Mouse (Mus musculus) thymus, adult 2 months (tissue): Measurements from ENCODE around the gene Ccdc106.
A peak's percentile ranks its signal among the peaks of the same experiment; 100 is the strongest.

Experiments used
- CTCF ChIP-seq: fragments of 200-500 bp; IDR thresholded peaks from 2 replicates; pipeline ENCODE4 v1.5.1; 2012; ENCODE audit warnings: mild to moderate bottlenecking, control low read depth, low read length, moderate library complexity, borderline replicate concordance; ENCODE audit not compliant: control insufficient read depth, poor library complexity, insufficient read depth; ENCODE audit errors: extremely low read depth
- POLR2A ChIP-seq: fragments of 200-500 bp; IDR thresholded peaks from 2 replicates; pipeline ENCODE4 v1.6.1; 2012; ENCODE audit warnings: mild to moderate bottlenecking, low read length, control low read depth, moderate library complexity; ENCODE audit not compliant: control insufficient read depth, poor library complexity, insufficient read depth; ENCODE audit errors: extremely low read depth

GRCm38 (mm10) chr7:5060944-5061773 is 40.8 kb downstream of the Ccdc106 start:
- no peak; the same call in 1 of the 2 replicates for TF ChIP-seq POLR2A
- peak; percentile 77 for TF ChIP-seq CTCF
